Mouse (Mus musculus) CH12.LX (cell line): ENCODE data around the gene Vps11. TPM values are rescaled to one million over a fixed set of nuclear protein-coding genes. Genes with fewer than 3 reads are reported as not detected.
A peak's percentile ranks its signal among the peaks of the same experiment; 100 is the strongest.

Experiments used
- DNase-seq: peaks from one replicate; pipeline ENCODE4 v3.0.0-alpha.2; 2013; ENCODE audit errors: extremely low read depth
- H3K27ac ChIP-seq: 2 replicates; pipeline ENCODE4 v1.5.1; 2012; ENCODE audit warnings: low read depth, mild to moderate bottlenecking, control low read depth, moderate library complexity; ENCODE audit not compliant: insufficient read depth
- H3K27me3 ChIP-seq: replicated peaks from 2 replicates; pipeline ENCODE3; 2012; ENCODE audit warnings: inconsistent platforms
- H3K36me3 ChIP-seq, 2 experiments: replicated peaks in 1 of 2; 2 replicates each; pipeline versions ENCODE3 to v1.6.1; 2012; ENCODE audit warnings: inconsistent platforms in 1 of 2, low read length in 1 of 2, mild to moderate bottlenecking in 1 of 2, mixed read lengths in 1 of 2, moderate library complexity in 1 of 2; ENCODE audit not compliant: control insufficient read depth in 1 of 2, insufficient read depth in 1 of 2
- H3K4me1 ChIP-seq, 2 experiments: 2 replicates each; pipeline ENCODE4 v1.6.1; 2012; ENCODE audit warnings: inconsistent platforms in 1 of 2, moderate library complexity in 1 of 2; ENCODE audit not compliant: insufficient read depth in 2 of 2, control insufficient read depth in 1 of 2
- H3K4me2 ChIP-seq: 2 replicates; pipeline ENCODE4 v1.6.1; 2012; ENCODE audit warnings: low read depth, mild to moderate bottlenecking, control low read depth; ENCODE audit not compliant: poor library complexity, insufficient read depth, severe bottlenecking
- H3K4me3 ChIP-seq, 3 experiments: fragments of 150-350 bp in 1 of 3; sonication (generic) in 1 of 3; replicated peaks in 1 of 3; 2 replicates each; pipeline versions ENCODE3 to v1.5.1; 2011 to 2012; ENCODE audit warnings: low read depth in 2 of 3, low read length in 2 of 3, mild to moderate bottlenecking in 2 of 3, moderate library complexity in 2 of 3, control low read depth in 1 of 3, improper control_type of control experiment in 1 of 3, inconsistent platforms in 1 of 3, mixed read lengths in 1 of 3; ENCODE audit not compliant: poor library complexity in 1 of 3
- H3K79me2 ChIP-seq: replicated peaks from 2 replicates; pipeline ENCODE4 v1.6.1; 2012; ENCODE audit warnings: mild to moderate bottlenecking, moderate library complexity; ENCODE audit not compliant: control insufficient read depth, poor library complexity, insufficient read depth, severe bottlenecking; ENCODE audit errors: extremely low read depth
- H3K9ac ChIP-seq: 2 replicates; pipeline ENCODE4 v1.6.1; 2012; ENCODE audit warnings: low read depth, mild to moderate bottlenecking, control low read depth, moderate library complexity; ENCODE audit not compliant: insufficient read depth
- H3K9me3 ChIP-seq: replicated peaks from 2 replicates; pipeline ENCODE3; 2012; ENCODE audit warnings: low read length, inconsistent platforms, mixed read lengths
- CTCF ChIP-seq, 2 experiments: IDR thresholded peaks in 1 of 2; conservative IDR thresholded peaks in 1 of 2; 2 replicates each; pipeline ENCODE4 v1.5.1; 2011 to 2012; ENCODE audit warnings: low read depth in 2 of 2, low read length in 2 of 2, improper control_type of control experiment in 1 of 2, inconsistent platforms in 1 of 2, mild to moderate bottlenecking in 1 of 2, moderate library complexity in 1 of 2
- E2F4 ChIP-seq: IDR thresholded peaks from 2 replicates; pipeline ENCODE4 v1.6.1; 2011; ENCODE audit warnings: low read depth, low read length, improper control_type of control experiment; ENCODE audit not compliant: insufficient replicate concordance
- ELF1 ChIP-seq: IDR thresholded peaks from 2 replicates; pipeline ENCODE4 v1.6.1; 2014; ENCODE audit warnings: low read depth, mild to moderate bottlenecking, inconsistent platforms, low read length, improper control_type of control experiment
- EP300 ChIP-seq: IDR thresholded peaks from 2 replicates; pipeline ENCODE4 v1.6.1; 2011; ENCODE audit warnings: low read length, improper control_type of control experiment
- ETS1 ChIP-seq: conservative IDR thresholded peaks from 2 replicates; pipeline ENCODE4 v1.6.1; 2012; ENCODE audit warnings: low read depth, mild to moderate bottlenecking, inconsistent platforms, low read length, improper control_type of control experiment, moderate library complexity
- GABPA ChIP-seq: IDR thresholded peaks from 2 replicates; pipeline ENCODE4 v1.6.1; 2012; ENCODE audit warnings: low read depth, low read length, improper control_type of control experiment, inconsistent platforms; ENCODE audit not compliant: insufficient replicate concordance
- IRF4 ChIP-seq: IDR thresholded peaks from 2 replicates; pipeline ENCODE4 v1.6.1; 2014; ENCODE audit warnings: low read depth, mild to moderate bottlenecking, inconsistent platforms, low read length, improper control_type of control experiment
- JUND ChIP-seq: conservative IDR thresholded peaks from 2 replicates; pipeline ENCODE4 v1.6.1; 2011; ENCODE audit warnings: low read depth, low read length, improper control_type of control experiment
- KAT2A ChIP-seq: IDR thresholded peaks from 2 replicates; pipeline ENCODE4 v1.6.1; 2012; ENCODE audit warnings: low read length, improper control_type of control experiment, inconsistent platforms; ENCODE audit not compliant: insufficient replicate concordance
- MAFK ChIP-seq: IDR thresholded peaks from 2 replicates; pipeline ENCODE4 v1.6.1; 2011; ENCODE audit warnings: low read length, improper control_type of control experiment; ENCODE audit not compliant: insufficient replicate concordance
- MAX ChIP-seq: IDR thresholded peaks from 2 replicates; pipeline ENCODE4 v1.6.1; 2011; ENCODE audit warnings: low read length, improper control_type of control experiment
- MYC ChIP-seq: IDR thresholded peaks from 2 replicates; pipeline ENCODE4 v1.6.1; 2011; ENCODE audit warnings: low read depth, mild to moderate bottlenecking, improper control_type of control experiment, low read length
- NRF1 ChIP-seq: IDR thresholded peaks from 2 replicates; pipeline ENCODE4 v1.6.1; 2014; ENCODE audit warnings: low read depth, mild to moderate bottlenecking, inconsistent platforms, low read length, improper control_type of control experiment, moderate library complexity
- POLR2AphosphoS2 ChIP-seq: IDR thresholded peaks from 2 replicates; pipeline ENCODE4 v1.6.1; 2011; ENCODE audit warnings: low read depth, low read length, improper control_type of control experiment
- RCOR1 ChIP-seq: conservative IDR thresholded peaks from 2 replicates; pipeline ENCODE4 v1.6.1; 2012; ENCODE audit warnings: low read depth, mild to moderate bottlenecking, inconsistent platforms, low read length, improper control_type of control experiment
- SIN3A ChIP-seq: IDR thresholded peaks from 2 replicates; pipeline ENCODE4 v1.6.1; 2012; ENCODE audit warnings: low read length, improper control_type of control experiment, inconsistent platforms
- TCF12 ChIP-seq: IDR thresholded peaks from 2 replicates; pipeline ENCODE4 v1.6.1; 2014; ENCODE audit warnings: low read depth, mild to moderate bottlenecking, inconsistent platforms, low read length, improper control_type of control experiment
- USF1 ChIP-seq: IDR thresholded peaks from 2 replicates; pipeline ENCODE4 v1.6.1; 2014; ENCODE audit warnings: low read depth, mild to moderate bottlenecking, inconsistent platforms, low read length, improper control_type of control experiment
- USF2 ChIP-seq: conservative IDR thresholded peaks from 2 replicates; pipeline ENCODE4 v1.6.1; 2011; ENCODE audit warnings: low read depth, low read length, improper control_type of control experiment
- ZC3H11A ChIP-seq: IDR thresholded peaks from 2 replicates; pipeline ENCODE4 v1.6.1; 2012; ENCODE audit warnings: low read depth, mild to moderate bottlenecking, inconsistent platforms, low read length, improper control_type of control experiment
- dilution Hi-C: fragments of 300-500 bp; cut with MboI; formaldehyde crosslinking; loops from 2 replicates; pipeline ENCODE4 v1.14.3; 2020; ENCODE audit warnings: low sequenced_read_pairs; ENCODE audit not compliant: extremely low pct_unique_long_range_greater_than_20kb, extremely low pct_ligation_motif_present
- in situ Hi-C: fragments of 300-500 bp; cut with MboI; formaldehyde crosslinking; loops from 3 replicates; pipeline ENCODE4 v1.14.3; 2019; ENCODE audit warnings: low sequenced_read_pairs, low pct_ligation_motif_present, low pct_unique_long_range_greater_than_20kb, mixed read lengths
- polyA plus RNA-seq: library from polyadenylated mRNA; unstranded; fragments of >175 nt; gene quantifications from 2 replicates; pipeline ENCODE4 v1.2.1, GENCODE M21; 2012; ENCODE audit warnings: low read depth; ENCODE audit not compliant: insufficient read length
- total RNA-seq, 2 experiments: library from RNA; depleted of rRNA; stranded (reverse); fragments of 300-350 nt in 1 of 2; fragments of >200 nt in 1 of 2; gene quantifications; 2 replicates each; pipeline ENCODE4 v1.2.3; 2012 to 2014

Vps11 gene
- total and polyA plus RNA-seq, 3 experiments, result 16.1 to 24.8 (median 22.1) TPM

DNA sequence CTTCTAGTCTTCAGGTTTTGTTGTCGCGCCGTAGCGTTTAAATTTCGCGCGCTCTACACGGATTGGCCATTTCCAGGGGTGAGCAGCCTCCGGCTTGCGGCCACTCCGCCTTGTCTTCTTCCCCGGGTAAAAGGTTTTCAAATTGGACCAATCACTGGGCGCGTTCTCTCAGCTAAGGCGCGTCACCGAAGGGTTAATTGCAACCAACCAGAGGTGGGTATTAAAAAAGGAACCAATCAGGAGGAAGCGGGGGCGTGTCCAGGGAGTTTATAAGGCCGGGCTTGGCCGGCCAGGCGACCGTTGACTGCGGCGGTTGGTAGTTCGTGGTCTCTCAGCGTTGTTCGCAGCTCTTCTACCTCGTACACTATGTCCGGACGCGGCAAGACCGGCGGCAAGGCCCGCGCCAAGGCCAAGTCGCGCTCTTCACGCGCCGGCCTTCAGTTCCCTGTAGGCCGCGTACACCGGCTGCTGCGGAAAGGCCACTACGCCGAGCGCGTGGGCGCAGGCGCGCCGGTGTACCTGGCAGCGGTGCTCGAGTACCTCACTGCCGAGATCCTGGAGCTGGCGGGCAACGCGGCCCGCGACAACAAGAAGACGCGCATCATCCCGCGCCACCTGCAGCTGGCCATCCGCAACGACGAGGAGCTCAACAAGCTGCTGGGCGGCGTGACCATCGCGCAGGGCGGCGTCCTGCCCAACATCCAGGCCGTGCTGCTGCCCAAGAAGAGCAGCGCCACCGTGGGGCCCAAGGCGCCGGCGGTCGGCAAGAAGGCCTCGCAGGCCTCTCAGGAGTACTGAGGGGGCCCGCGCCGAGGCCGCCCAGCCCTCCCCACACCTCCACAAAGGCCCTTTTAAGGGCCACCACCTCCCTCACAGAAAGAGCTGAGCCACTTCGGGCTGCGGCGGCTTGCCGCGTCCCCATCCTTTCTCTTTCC is 26.8 kb downstream of the Vps11 start, which contains the start of gene H2afx (continued):
- TF ChIP-seq RCOR1 (peak; percentile 89), GABPA (no peak), E2F4 (peak; percentile 100), USF2 (no peak), JUND (no peak)
- TF ChIP-seq, all 38 proteins: peak for 23

DNA sequence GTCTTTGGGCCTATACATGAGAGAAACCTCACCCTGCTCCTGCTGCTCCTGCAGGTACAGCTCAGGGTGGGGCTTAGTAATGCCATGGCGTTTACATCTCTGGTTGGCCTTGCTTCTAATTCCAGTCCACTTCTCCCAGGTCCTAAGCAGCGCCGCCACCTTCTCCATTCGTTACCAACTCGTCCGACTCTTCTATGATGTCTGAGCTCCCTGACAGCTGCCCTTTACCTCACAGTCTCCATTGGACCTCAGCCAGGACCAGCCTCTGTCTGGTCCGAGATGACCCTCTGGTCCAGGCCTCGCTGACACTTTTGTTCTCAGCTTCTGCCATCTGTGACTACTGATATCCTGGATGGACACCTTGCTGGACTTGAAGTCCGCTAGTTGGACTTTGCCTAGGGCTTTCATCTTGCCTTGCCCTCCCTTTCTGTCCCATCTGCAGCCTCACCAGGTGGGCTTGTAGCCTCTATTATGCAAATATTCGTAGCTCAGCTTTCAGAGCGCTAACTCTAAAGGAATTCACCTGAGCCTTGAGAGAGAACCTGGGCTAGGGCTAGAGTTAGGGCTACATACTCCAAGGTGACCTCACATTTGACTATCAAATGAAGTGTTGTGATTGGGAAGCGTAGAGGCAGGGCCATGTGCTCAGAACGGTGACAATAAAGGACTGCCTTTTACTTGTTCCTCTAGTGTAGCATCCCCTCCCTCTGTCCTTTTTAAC is 28.4 kb downstream of the Vps11 start:
- Histone ChIP-seq H3K79me2 (peaks cover 33% of the 10 kb centered on the region), H3K9ac (no peak overlapping the region), H3K36me3 (peaks cover 48 to 68% of the 10 kb centered on the region in 2 experiments), H3K4me2 (no peak overlapping the region), H3K9me3 (no peaks in the 10 kb centered on the region), H3K4me1 (peaks cover 10 to 47% of the 10 kb centered on the region in 2 experiments; a peak in 2 of 4 replicates), H3K4me3 (peak overlapping the region in 1 of 3 experiments; percentile 87), H3K27me3 (no peaks in the 10 kb centered on the region), H3K27ac (no peak overlapping the region)
- peak; percentile 63 for DNase-seq
- in situ Hi-C loops, result no loop called here
- no peak for TF ChIP-seq KAT2A
- 0 out of 2 replicates have a peak, but pooled peaks have one; percentile 28 for TF ChIP-seq TCF12
- no peak for TF ChIP-seq SIN3A
- no peak for TF ChIP-seq EP300
- peak; percentile 73; the same call in 1 of the 2 replicates for TF ChIP-seq MAX
- no peak for TF ChIP-seq MAFK
- no peak for TF ChIP-seq POLR2AphosphoS2
- TF ChIP-seq IRF4, result no peak
- no peak for TF ChIP-seq ZC3H11A
- TF ChIP-seq ETS1, result no peak
- TF ChIP-seq ELF1, result no peak
- no peak for TF ChIP-seq GABPA
- TF ChIP-seq USF1, result no peak
- TF ChIP-seq MYC, result peak; percentile 84
- TF ChIP-seq CTCF (conservative IDR thresholded peaks at IDR 0.05 in 1 of 2, IDR thresholded peaks at IDR 0.05 in 1 of 2; ENCODE audit: low read depth in 2 of 2, low read length in 2 of 2), result no peak
- no peak for TF ChIP-seq NRF1
- dilution Hi-C loops, result no loop called here
